Mouse (Mus musculus): Measurements from ENCODE around the gene Zdhhc14. TPM values are rescaled to one million over a fixed set of nuclear protein-coding genes. Genes with fewer than 3 reads are reported as not detected.

Gene Zdhhc14
- polyA plus RNA-seq, 1 experiment from 2014 or later, result 2.2 TPM

DNA sequence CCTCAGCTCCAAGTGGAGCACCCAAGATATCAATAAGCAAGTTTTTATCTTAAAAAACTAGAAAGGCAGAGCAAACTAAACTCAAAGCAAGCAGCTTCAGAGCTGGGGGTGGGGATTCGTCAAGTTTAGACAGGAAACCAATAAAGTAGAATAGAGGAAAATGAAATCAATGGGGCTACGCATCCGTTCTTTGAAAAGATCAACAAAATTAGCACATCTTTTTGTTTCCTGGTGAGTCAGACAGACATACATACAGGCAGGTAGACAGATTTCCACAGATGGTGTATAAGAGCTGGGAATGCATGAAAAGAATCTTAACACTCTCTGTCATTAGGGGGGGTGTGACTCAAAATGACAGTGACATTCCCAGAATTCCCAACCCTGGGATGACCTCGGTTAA lies 159.2 kb downstream of the Zdhhc14 start:
- DNase-seq (ENCODE audit: low spot score), result no peak
- ATAC-seq (ENCODE audit: low FRiP score, low TSS enrichment), result no peak

DNA sequence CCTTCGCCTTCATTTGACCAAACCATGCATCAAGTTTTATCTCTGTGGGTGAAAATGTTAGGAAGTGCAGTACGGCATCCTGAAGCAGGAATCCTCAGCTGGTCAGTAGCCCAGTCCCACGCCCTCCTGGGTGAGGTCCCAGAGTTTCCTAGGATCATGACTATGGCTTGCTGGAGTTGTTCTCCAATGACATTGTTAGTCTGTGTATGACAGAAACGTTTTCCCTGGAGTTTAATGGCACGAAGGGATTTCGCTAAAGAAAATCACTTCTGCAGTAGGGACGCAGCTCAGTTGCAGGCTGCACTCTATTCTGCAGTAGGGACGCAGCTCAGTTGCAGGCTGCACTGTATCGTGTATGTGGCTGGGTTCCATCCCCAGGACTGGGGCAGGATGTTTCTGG lies 161.6 kb downstream of the Zdhhc14 start:
- H3K4me3 ChIP-seq (ENCODE audit: low read depth, low read length), result no peak overlapping the region
- no peak for ATAC-seq (ENCODE audit: low FRiP score, low TSS enrichment)
- H3K36me3 ChIP-seq (ENCODE audit: control insufficient read depth, insufficient read depth, low read length), result no peaks in the 10 kb centered on the region
- 64% methylated on average over 9 of the region's 9 CpGs for WGBS
- no peak overlapping the region for H3K27ac ChIP-seq (replicated peaks)
- no peak overlapping the region for H3K4me2 ChIP-seq (replicated peaks; ENCODE audit: low read depth)
- no peak overlapping the region for H3K9ac ChIP-seq (ENCODE audit: low read length)
- no peak for TF ChIP-seq EP300 (optimal IDR thresholded peaks at IDR 0.05)
- TF ChIP-seq CTCF (IDR thresholded peaks at IDR 0.05; ENCODE audit: low read depth), result no peak
- H3K27me3 ChIP-seq (ENCODE audit: control insufficient read depth, insufficient read depth, low read length), result no peaks in the 10 kb centered on the region
- H3K4me1 ChIP-seq (replicated peaks; ENCODE audit: control insufficient read depth, insufficient read depth), result no peaks in the 10 kb centered on the region
- no peak for DNase-seq (ENCODE audit: low spot score)
- H3K9me3 ChIP-seq (ENCODE audit: control insufficient read depth, low read length), result no peaks in the 10 kb centered on the region

More for the DNA sequence above, 159.2 kb downstream of the Zdhhc14 start:
- no peak overlapping the region for H3K4me2 ChIP-seq (replicated peaks; ENCODE audit: low read depth)
- H3K27me3 ChIP-seq (ENCODE audit: control insufficient read depth, insufficient read depth, low read length), result no peaks in the 10 kb centered on the region
- no peaks in the 10 kb centered on the region for H3K4me1 ChIP-seq (replicated peaks; ENCODE audit: control insufficient read depth, insufficient read depth)
- WGBS, result 58% methylated on average over 4 of the region's 4 CpGs
- H3K27ac ChIP-seq (replicated peaks), result no peak overlapping the region
- no peaks in the 10 kb centered on the region for H3K36me3 ChIP-seq (ENCODE audit: control insufficient read depth, insufficient read depth, low read length)
- no peak overlapping the region for H3K9ac ChIP-seq (ENCODE audit: low read length)
- H3K9me3 ChIP-seq (ENCODE audit: control insufficient read depth, low read length), result no peaks in the 10 kb centered on the region
- TF ChIP-seq EP300 (optimal IDR thresholded peaks at IDR 0.05), result no peak
- TF ChIP-seq CTCF (IDR thresholded peaks at IDR 0.05; ENCODE audit: low read depth), result no peak
- no peak overlapping the region for H3K4me3 ChIP-seq (ENCODE audit: low read depth, low read length)

GRCm38 (mm10) chr17:5655536-5655935 lies 163.2 kb downstream of the Zdhhc14 start:
- 89% methylated on average over 4 of the region's 4 CpGs for WGBS

GRCm38 (mm10) chr17:5660317-5661080 lies 168.1 kb downstream of the Zdhhc14 start:
- no peaks in the 10 kb centered on the region for H3K4me1 ChIP-seq (replicated peaks; ENCODE audit: control insufficient read depth, insufficient read depth)
- H3K4me3 ChIP-seq (ENCODE audit: low read depth, low read length), result no peak overlapping the region
- H3K9ac ChIP-seq (ENCODE audit: low read length), result no peak overlapping the region
- no peak for TF ChIP-seq EP300 (optimal IDR thresholded peaks at IDR 0.05)
- ATAC-seq (ENCODE audit: low FRiP score, low TSS enrichment) (peak; percentile 68), DNase-seq (ENCODE audit: low spot score) (no peak)
- H3K4me2 ChIP-seq (replicated peaks; ENCODE audit: low read depth), result no peak overlapping the region
- no peaks in the 10 kb centered on the region for H3K27me3 ChIP-seq (ENCODE audit: control insufficient read depth, insufficient read depth, low read length)
- H3K9me3 ChIP-seq (ENCODE audit: control insufficient read depth, low read length), result no peaks in the 10 kb centered on the region
- no peak overlapping the region for H3K27ac ChIP-seq (replicated peaks)
- 60% methylated on average over 8 of the region's 8 CpGs for WGBS
- H3K36me3 ChIP-seq (ENCODE audit: control insufficient read depth, insufficient read depth, low read length), result no peaks in the 10 kb centered on the region

More at GRCm38 (mm10) chr17:5655536-5655935, 163.2 kb downstream of the Zdhhc14 start:
- ATAC-seq (ENCODE audit: low FRiP score, low TSS enrichment) (no peak), DNase-seq (ENCODE audit: low spot score) (no peak)
- H3K27ac ChIP-seq (replicated peaks), result no peak overlapping the region
- no peaks in the 10 kb centered on the region for H3K27me3 ChIP-seq (ENCODE audit: control insufficient read depth, insufficient read depth, low read length)
- H3K4me3 ChIP-seq (ENCODE audit: low read depth, low read length), result no peak overlapping the region
- no peaks in the 10 kb centered on the region for H3K9me3 ChIP-seq (ENCODE audit: control insufficient read depth, low read length)
- H3K36me3 ChIP-seq (ENCODE audit: control insufficient read depth, insufficient read depth, low read length), result no peaks in the 10 kb centered on the region
- TF ChIP-seq EP300 (optimal IDR thresholded peaks at IDR 0.05) (no peak), CTCF (IDR thresholded peaks at IDR 0.05; ENCODE audit: low read depth) (no peak)
- H3K4me2 ChIP-seq (replicated peaks; ENCODE audit: low read depth), result no peak overlapping the region
- no peaks in the 10 kb centered on the region for H3K4me1 ChIP-seq (replicated peaks; ENCODE audit: control insufficient read depth, insufficient read depth)
- no peak overlapping the region for H3K9ac ChIP-seq (ENCODE audit: low read length)

- TF ChIP-seq CTCF (IDR thresholded peaks at IDR 0.05; ENCODE audit: low read depth) (no peak), EP300 (optimal IDR thresholded peaks at IDR 0.05) (no peak)
- ATAC-seq (ENCODE audit: low FRiP score, low TSS enrichment) (no peak), DNase-seq (ENCODE audit: low spot score) (no peak)
- WGBS, result 69% methylated on average over 8 of the region's 8 CpGs
- Histone ChIP-seq H3K27ac (replicated peaks) (no peak overlapping the region), H3K4me3 (ENCODE audit: low read depth, low read length) (no peak overlapping the region), H3K36me3 (ENCODE audit: control insufficient read depth, insufficient read depth, low read length) (no peaks in the 10 kb centered on the region), H3K9ac (ENCODE audit: low read length) (no peak overlapping the region), H3K9me3 (ENCODE audit: control insufficient read depth, low read length) (no peaks in the 10 kb centered on the region), H3K27me3 (ENCODE audit: control insufficient read depth, insufficient read depth, low read length) (no peaks in the 10 kb centered on the region), H3K4me2 (replicated peaks; ENCODE audit: low read depth) (no peak overlapping the region), H3K4me1 (replicated peaks; ENCODE audit: control insufficient read depth, insufficient read depth) (no peaks in the 10 kb centered on the region)
Measured at GRCm38 (mm10) chr17:5666652-5667051, 174.3 kb downstream of the Zdhhc14 start.

DNA sequence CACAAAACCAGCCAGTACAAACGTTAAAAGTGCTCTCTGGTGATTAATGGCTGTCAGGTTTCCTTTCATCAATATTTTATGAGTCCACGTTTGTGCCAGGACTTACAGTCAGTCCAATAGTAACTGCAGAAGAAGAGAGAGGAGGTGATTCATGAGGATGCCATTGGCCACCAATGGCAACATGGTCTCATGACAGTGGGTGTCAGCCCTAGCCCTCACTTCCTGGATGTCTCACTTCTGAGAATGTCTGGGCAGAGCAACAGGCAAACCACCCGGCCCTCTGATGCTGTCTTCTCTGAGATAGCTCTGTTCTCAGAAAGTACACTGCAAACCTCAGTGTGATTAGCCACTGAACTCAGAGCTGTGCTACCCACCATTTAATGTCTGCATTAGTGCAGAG lies 176.1 kb downstream of the Zdhhc14 start:
- H3K4me1 ChIP-seq (replicated peaks; ENCODE audit: control insufficient read depth, insufficient read depth), result no peaks in the 10 kb centered on the region
- TF ChIP-seq EP300 (optimal IDR thresholded peaks at IDR 0.05), result no peak
- TF ChIP-seq CTCF (IDR thresholded peaks at IDR 0.05; ENCODE audit: low read depth), result no peak
- no peak overlapping the region for H3K9ac ChIP-seq (ENCODE audit: low read length)
- no peaks in the 10 kb centered on the region for H3K36me3 ChIP-seq (ENCODE audit: control insufficient read depth, insufficient read depth, low read length)
- no peaks in the 10 kb centered on the region for H3K27me3 ChIP-seq (ENCODE audit: control insufficient read depth, insufficient read depth, low read length)
- H3K9me3 ChIP-seq (ENCODE audit: control insufficient read depth, low read length), result no peaks in the 10 kb centered on the region
- ATAC-seq (ENCODE audit: low FRiP score, low TSS enrichment) (no peak), DNase-seq (ENCODE audit: low spot score) (no peak)
- H3K27ac ChIP-seq (replicated peaks), result no peak overlapping the region
- no peak overlapping the region for H3K4me2 ChIP-seq (replicated peaks; ENCODE audit: low read depth)
- 27% methylated on average over 3 of the region's 3 CpGs for WGBS
- H3K4me3 ChIP-seq (ENCODE audit: low read depth, low read length), result no peak overlapping the region
